Mouse (Mus musculus): ENCODE results near the gene Wfdc2. TPM values are rescaled to one million over a fixed set of nuclear protein-coding genes. Genes with fewer than 3 reads are reported as not detected.
A peak's percentile ranks its signal among the peaks of the same experiment; 100 is the strongest.

Wfdc2 gene
- polyA plus RNA-seq, 1 experiment from 2014 or later = 22.9 TPM

- Histone ChIP-seq H3K4me2 (replicated peaks; ENCODE audit: low read depth, low read length) (no peak overlapping the region), H3K9me3 (ENCODE audit: control insufficient read depth, low read length) (no peaks in the 10 kb centered on the region), H3K27ac (ENCODE audit: low read depth, low read length) (no peak overlapping the region), H3K4me3 (ENCODE audit: low read depth, low read length) (no peak overlapping the region), H3K36me3 (ENCODE audit: control insufficient read depth, insufficient read depth, low read length) (no peaks in the 10 kb centered on the region), H3K9ac (ENCODE audit: low read depth, low read length) (no peak overlapping the region), H3K27me3 (ENCODE audit: control insufficient read depth, insufficient read depth, low read length) (no peaks in the 10 kb centered on the region), H3K4me1 (replicated peaks; ENCODE audit: control insufficient read depth, insufficient read depth, low read length) (no peaks in the 10 kb centered on the region)
- WGBS = 84% methylated on average over 5 of the region's 5 CpGs
- ATAC-seq (ENCODE audit: low FRiP score) (no peak), DNase-seq (ENCODE audit: low spot score) (no peak)
These were observed 20.1 kb upstream of the Wfdc2 start for GRCm38 (mm10) chr2:164542132-164542531.

DNA sequence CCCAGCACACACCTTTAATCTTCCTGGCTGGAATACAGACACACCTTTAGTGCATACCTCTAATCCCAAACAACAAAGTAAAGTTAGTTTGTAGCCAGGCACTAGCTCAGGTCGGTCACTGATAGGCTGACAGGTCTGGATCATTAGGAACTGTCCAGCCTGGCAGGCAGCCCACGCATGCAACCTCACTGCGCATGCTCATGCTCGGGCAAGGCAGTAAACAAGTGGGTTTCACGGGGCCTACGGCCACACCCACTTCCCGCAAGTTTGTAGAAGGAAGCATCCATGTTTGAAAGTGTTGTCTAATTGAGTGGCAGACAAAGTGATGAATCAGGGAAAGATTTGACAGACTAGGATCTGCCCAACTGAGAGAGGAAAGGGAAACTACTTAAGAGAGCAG, 19.6 kb upstream of the Wfdc2 start:
- no peak overlapping the region for H3K4me3 ChIP-seq (ENCODE audit: low read depth, low read length)
- no peaks in the 10 kb centered on the region for H3K9me3 ChIP-seq (ENCODE audit: control insufficient read depth, low read length)
- no peak overlapping the region for H3K27ac ChIP-seq (ENCODE audit: low read depth, low read length)
- H3K27me3 ChIP-seq (ENCODE audit: control insufficient read depth, insufficient read depth, low read length) = no peaks in the 10 kb centered on the region
- DNase-seq (ENCODE audit: low spot score) (no peak), ATAC-seq (ENCODE audit: low FRiP score) (no peak)
- no peak overlapping the region for H3K9ac ChIP-seq (ENCODE audit: low read depth, low read length)
- no peaks in the 10 kb centered on the region for H3K36me3 ChIP-seq (ENCODE audit: control insufficient read depth, insufficient read depth, low read length)
- 85% methylated on average over 7 of the region's 7 CpGs for WGBS
- no peaks in the 10 kb centered on the region for H3K4me1 ChIP-seq (replicated peaks; ENCODE audit: control insufficient read depth, insufficient read depth, low read length)
- no peak overlapping the region for H3K4me2 ChIP-seq (replicated peaks; ENCODE audit: low read depth, low read length)

- no peaks in the 10 kb centered on the region for H3K9me3 ChIP-seq (ENCODE audit: control insufficient read depth, low read length)
- H3K27me3 ChIP-seq (ENCODE audit: control insufficient read depth, insufficient read depth, low read length) = no peaks in the 10 kb centered on the region
- 68% methylated on average over 2 of the region's 2 CpGs for WGBS
- no peak overlapping the region for H3K4me3 ChIP-seq (ENCODE audit: low read depth, low read length)
- H3K4me1 ChIP-seq (replicated peaks; ENCODE audit: control insufficient read depth, insufficient read depth, low read length) = no peaks in the 10 kb centered on the region
- no peaks in the 10 kb centered on the region for H3K36me3 ChIP-seq (ENCODE audit: control insufficient read depth, insufficient read depth, low read length)
- DNase-seq (ENCODE audit: low spot score) (no peak), ATAC-seq (ENCODE audit: low FRiP score) (no peak)
- no peak overlapping the region for H3K9ac ChIP-seq (ENCODE audit: low read depth, low read length)
- no peak overlapping the region for H3K4me2 ChIP-seq (replicated peaks; ENCODE audit: low read depth, low read length)
- H3K27ac ChIP-seq (ENCODE audit: low read depth, low read length) = no peak overlapping the region
These were observed 18.5 kb upstream of the Wfdc2 start for GRCm38 (mm10) chr2:164543745-164544144.

GRCm38 (mm10) chr2:164544454-164545097, 17.6 kb upstream of the Wfdc2 start:
- Histone ChIP-seq H3K27ac (ENCODE audit: low read depth, low read length) (no peak overlapping the region), H3K4me1 (replicated peaks; ENCODE audit: control insufficient read depth, insufficient read depth, low read length) (no peaks in the 10 kb centered on the region), H3K4me3 (ENCODE audit: low read depth, low read length) (no peak overlapping the region), H3K36me3 (ENCODE audit: control insufficient read depth, insufficient read depth, low read length) (no peaks in the 10 kb centered on the region), H3K27me3 (ENCODE audit: control insufficient read depth, insufficient read depth, low read length) (no peaks in the 10 kb centered on the region), H3K9ac (ENCODE audit: low read depth, low read length) (no peak overlapping the region), H3K4me2 (replicated peaks; ENCODE audit: low read depth, low read length) (no peak overlapping the region), H3K9me3 (ENCODE audit: control insufficient read depth, low read length) (no peaks in the 10 kb centered on the region)
- ATAC-seq (ENCODE audit: low FRiP score) (no peak), DNase-seq (ENCODE audit: low spot score) (no peak)
- WGBS = 46% methylated on average over 5 of the region's 5 CpGs

- H3K4me1 ChIP-seq (replicated peaks; ENCODE audit: control insufficient read depth, insufficient read depth, low read length) = no peaks in the 10 kb centered on the region
- H3K27me3 ChIP-seq (ENCODE audit: control insufficient read depth, insufficient read depth, low read length) = no peaks in the 10 kb centered on the region
- H3K27ac ChIP-seq (ENCODE audit: low read depth, low read length) = no peak overlapping the region
- DNase-seq (ENCODE audit: low spot score) (no peak), ATAC-seq (ENCODE audit: low FRiP score) (no peak)
- H3K9ac ChIP-seq (ENCODE audit: low read depth, low read length) = no peak overlapping the region
- 50% methylated on average over 4 of the region's 4 CpGs for WGBS
- H3K36me3 ChIP-seq (ENCODE audit: control insufficient read depth, insufficient read depth, low read length) = no peaks in the 10 kb centered on the region
- no peak overlapping the region for H3K4me2 ChIP-seq (replicated peaks; ENCODE audit: low read depth, low read length)
- no peaks in the 10 kb centered on the region for H3K9me3 ChIP-seq (ENCODE audit: control insufficient read depth, low read length)
- H3K4me3 ChIP-seq (ENCODE audit: low read depth, low read length) = no peak overlapping the region
These were observed 12.9 kb upstream of the Wfdc2 start for GRCm38 (mm10) chr2:164549338-164549737.

DNA sequence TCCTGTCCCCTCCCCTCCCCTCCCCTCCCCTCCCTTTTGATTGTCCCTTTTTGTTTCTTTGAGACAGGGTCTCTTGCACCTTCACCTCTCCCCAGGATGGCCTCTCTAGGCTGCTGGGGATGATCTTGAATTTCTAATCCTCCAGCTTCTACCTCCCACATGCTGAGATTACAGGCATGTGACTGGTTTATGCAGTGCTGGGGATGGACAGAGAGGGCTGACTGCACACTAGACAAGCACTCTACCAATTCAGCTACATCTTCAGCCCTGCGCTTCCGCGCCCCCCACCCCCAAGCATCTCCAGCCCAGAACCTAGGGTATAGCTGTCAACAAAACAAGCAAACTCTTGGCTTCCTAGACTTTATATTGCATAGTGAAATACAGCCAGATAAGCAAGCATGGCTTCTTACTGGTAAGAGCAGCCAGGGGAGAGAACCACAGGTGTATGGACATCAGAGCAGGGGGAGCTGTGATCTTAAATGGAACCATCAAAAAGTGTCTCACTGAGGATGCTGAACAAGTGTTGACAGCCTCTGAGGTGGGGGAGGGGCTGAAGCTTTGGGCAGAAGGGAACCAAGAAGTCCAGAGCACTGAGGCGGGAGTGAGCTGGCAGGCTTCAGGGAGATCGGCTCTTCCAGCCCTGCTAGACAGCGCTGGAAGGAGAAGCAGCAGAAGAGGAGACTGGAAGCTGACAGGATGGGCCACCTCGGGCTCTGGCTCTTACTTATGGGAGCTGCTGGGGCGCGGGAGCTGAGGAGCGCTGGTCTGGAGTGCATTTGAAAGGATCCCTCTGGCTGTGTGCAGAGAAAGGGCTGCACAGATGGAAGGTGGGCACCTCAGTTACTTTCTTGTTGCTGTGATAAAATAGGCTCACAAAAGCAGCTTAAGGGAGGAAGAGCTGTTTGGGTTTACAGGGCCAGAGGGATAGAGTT, 12.0 kb upstream of the Wfdc2 start:
- Histone ChIP-seq H3K4me3 (ENCODE audit: low read depth, low read length) (no peak overlapping the region), H3K4me2 (replicated peaks; ENCODE audit: low read depth, low read length) (no peak overlapping the region), H3K9me3 (ENCODE audit: control insufficient read depth, low read length) (no peaks in the 10 kb centered on the region), H3K27ac (ENCODE audit: low read depth, low read length) (no peak overlapping the region), H3K4me1 (replicated peaks; ENCODE audit: control insufficient read depth, insufficient read depth, low read length) (no peaks in the 10 kb centered on the region), H3K36me3 (ENCODE audit: control insufficient read depth, insufficient read depth, low read length) (no peaks in the 10 kb centered on the region), H3K9ac (ENCODE audit: low read depth, low read length) (no peak overlapping the region), H3K27me3 (ENCODE audit: control insufficient read depth, insufficient read depth, low read length) (no peaks in the 10 kb centered on the region)
- DNase-seq (ENCODE audit: low spot score) = peak; percentile 23
- no peak for ATAC-seq (ENCODE audit: low FRiP score)
- WGBS = 25% methylated on average over 10 of the region's 10 CpGs

DNA sequence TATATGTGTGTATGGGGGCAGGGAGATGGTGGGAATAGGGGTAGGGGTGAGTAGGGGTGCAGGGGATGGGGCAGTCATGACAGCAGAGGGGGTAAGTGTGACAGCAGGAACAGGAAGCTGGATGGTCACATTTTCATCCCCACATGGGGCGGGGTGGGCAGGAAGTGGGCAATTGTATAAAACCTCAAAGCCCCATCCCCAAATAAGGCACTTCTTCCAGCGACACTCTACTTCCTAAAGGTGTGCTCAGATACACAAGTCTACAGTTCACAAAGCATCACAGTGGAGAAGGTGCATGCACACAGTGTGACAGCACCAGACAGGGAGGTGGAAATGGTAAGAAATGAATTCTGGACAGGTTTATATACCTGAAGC, 11.3 kb upstream of the Wfdc2 start:
- Histone ChIP-seq H3K4me1 (replicated peaks; ENCODE audit: control insufficient read depth, insufficient read depth, low read length) (no peaks in the 10 kb centered on the region), H3K4me3 (ENCODE audit: low read depth, low read length) (no peak overlapping the region), H3K36me3 (ENCODE audit: control insufficient read depth, insufficient read depth, low read length) (no peaks in the 10 kb centered on the region), H3K9me3 (ENCODE audit: control insufficient read depth, low read length) (no peaks in the 10 kb centered on the region), H3K27me3 (ENCODE audit: control insufficient read depth, insufficient read depth, low read length) (no peaks in the 10 kb centered on the region), H3K27ac (ENCODE audit: low read depth, low read length) (no peak overlapping the region), H3K9ac (ENCODE audit: low read depth, low read length) (no peak overlapping the region), H3K4me2 (replicated peaks; ENCODE audit: low read depth, low read length) (no peak overlapping the region)
- DNase-seq (ENCODE audit: low spot score) = no peak
- WGBS = 90% methylated on average over 2 of the region's 2 CpGs
- no peak for ATAC-seq (ENCODE audit: low FRiP score)

GRCm38 (mm10) chr2:164551502-164551901, 10.7 kb upstream of the Wfdc2 start:
- no peaks in the 10 kb centered on the region for H3K36me3 ChIP-seq (ENCODE audit: control insufficient read depth, insufficient read depth, low read length)
- H3K4me2 ChIP-seq (replicated peaks; ENCODE audit: low read depth, low read length) = no peak overlapping the region
- H3K27ac ChIP-seq (ENCODE audit: low read depth, low read length) = no peak overlapping the region
- ATAC-seq (ENCODE audit: low FRiP score) = no peak
- no peaks in the 10 kb centered on the region for H3K9me3 ChIP-seq (ENCODE audit: control insufficient read depth, low read length)
- 89% methylated on average over 9 of the region's 9 CpGs for WGBS
- no peak overlapping the region for H3K9ac ChIP-seq (ENCODE audit: low read depth, low read length)
- H3K27me3 ChIP-seq (ENCODE audit: control insufficient read depth, insufficient read depth, low read length) = no peaks in the 10 kb centered on the region
- H3K4me1 ChIP-seq (replicated peaks; ENCODE audit: control insufficient read depth, insufficient read depth, low read length) = no peaks in the 10 kb centered on the region
- no peak overlapping the region for H3K4me3 ChIP-seq (ENCODE audit: low read depth, low read length)
- DNase-seq (ENCODE audit: low spot score) = no peak

DNA sequence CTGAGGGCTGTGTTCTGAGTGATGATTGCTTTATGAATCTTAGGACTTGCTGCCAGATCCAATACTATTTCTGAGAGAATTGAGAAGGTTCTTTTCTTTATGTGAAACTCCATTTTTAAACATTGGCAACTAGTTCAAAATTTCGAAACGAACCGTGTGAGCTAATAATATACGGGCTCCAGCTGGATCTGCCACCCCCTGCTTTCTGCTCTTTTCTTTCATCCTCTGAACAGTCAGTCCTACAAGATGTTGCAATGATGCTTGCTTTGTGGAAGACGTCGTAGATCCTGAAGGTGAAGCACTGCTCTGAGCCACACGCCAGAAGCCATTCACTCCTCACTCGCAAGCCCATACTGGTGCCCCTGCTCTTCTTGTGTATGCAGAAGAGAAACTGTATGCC, 3.8 kb upstream of the Wfdc2 start:
- H3K4me1 ChIP-seq (replicated peaks; ENCODE audit: control insufficient read depth, insufficient read depth, low read length) = peaks cover 5% of the 10 kb centered on the region
- H3K36me3 ChIP-seq (ENCODE audit: control insufficient read depth, insufficient read depth, low read length) = no peaks in the 10 kb centered on the region
- WGBS = 91% methylated on average over 8 of the region's 8 CpGs
- H3K4me2 ChIP-seq (replicated peaks; ENCODE audit: low read depth, low read length) = no peak overlapping the region
- H3K9ac ChIP-seq (ENCODE audit: low read depth, low read length) = no peak overlapping the region
- ATAC-seq (ENCODE audit: low FRiP score) (no peak), DNase-seq (ENCODE audit: low spot score) (no peak)
- no peaks in the 10 kb centered on the region for H3K9me3 ChIP-seq (ENCODE audit: control insufficient read depth, low read length)
- H3K27ac ChIP-seq (ENCODE audit: low read depth, low read length) = no peak overlapping the region
- H3K4me3 ChIP-seq (ENCODE audit: low read depth, low read length) = no peak overlapping the region
- peaks cover 5% of the 10 kb centered on the region; the same call in 1 of the 2 replicates for H3K27me3 ChIP-seq (ENCODE audit: control insufficient read depth, insufficient read depth, low read length)

Measured in hindbrain, embryonic 11.5 days (tissue).